Mouse (Mus musculus) liver, adult 2 months (tissue): ENCODE measurements around the gene Acoxl. TPM values are rescaled to one million over a fixed set of nuclear protein-coding genes. Genes with fewer than 3 reads are reported as not detected.
A peak's percentile ranks its signal among the peaks of the same experiment; 100 is the strongest.

ENCODE experiments used
- DNase-seq: peaks from one replicate; pipeline ENCODE4 v3.0.0-alpha.2; 2011; ENCODE audit warnings: low read depth, low spot score; ENCODE audit errors: extremely low read depth
- H3K27ac ChIP-seq: fragments of 200-500 bp; replicated peaks from 2 replicates; pipeline ENCODE4 v1.5.1; 2012; ENCODE audit warnings: low read depth, mild to moderate bottlenecking, control low read depth, inconsistent platforms, low read length; ENCODE audit not compliant: insufficient read depth
- H3K27me3 ChIP-seq: fragments of 200-500 bp; 2 replicates; pipeline ENCODE4 v1.6.1; 2012; ENCODE audit warnings: mild to moderate bottlenecking, moderate library complexity, low read length, inconsistent platforms; ENCODE audit not compliant: control insufficient read depth, insufficient read depth
- H3K36me3 ChIP-seq: fragments of 200-500 bp; 2 replicates; pipeline ENCODE4 v1.6.1; 2012; ENCODE audit warnings: low read length, inconsistent platforms; ENCODE audit not compliant: control insufficient read depth, insufficient read depth
- H3K4me1 ChIP-seq: fragments of 200-500 bp; 2 replicates; pipeline ENCODE4 v1.6.1; 2011; ENCODE audit warnings: low read length; ENCODE audit not compliant: control insufficient read depth, insufficient read depth
- H3K4me3 ChIP-seq: fragments of 200-500 bp; 2 replicates; pipeline ENCODE4 v1.5.1; 2011; ENCODE audit warnings: low read depth, mild to moderate bottlenecking, control low read depth, low read length, moderate library complexity; ENCODE audit not compliant: insufficient read depth
- H3K79me2 ChIP-seq: fragments of 200-500 bp; 2 replicates; pipeline ENCODE4 v1.6.1; 2012; ENCODE audit warnings: inconsistent platforms, mild to moderate bottlenecking, low read length, moderate library complexity; ENCODE audit not compliant: control insufficient read depth, insufficient read depth
- H3K9ac ChIP-seq: fragments of 200-500 bp; 2 replicates; pipeline ENCODE4 v1.6.1; 2012; ENCODE audit warnings: low read depth, mild to moderate bottlenecking, control low read depth, inconsistent platforms, low read length
- CTCF ChIP-seq: fragments of 200-500 bp; IDR thresholded peaks from 2 replicates; pipeline ENCODE4 v1.5.1; 2011; ENCODE audit warnings: low read depth, low read length, control low read depth
- POLR2A ChIP-seq: fragments of 200-500 bp; IDR thresholded peaks from 2 replicates; pipeline ENCODE4 v1.6.1; 2011; ENCODE audit warnings: low read length, control low read depth; ENCODE audit not compliant: insufficient read depth; ENCODE audit errors: extremely low read depth
- WGBS: fragments of 180-500 bp; shearing (Covaris S2); methylation state at CpG from one replicate; pipeline ENCODE4 v1.1.7; 2018; 5-methylcytosine and 5-hydroxymethylcytosine counted together
- polyA plus RNA-seq: library from polyadenylated mRNA; depleted of rRNA; stranded (reverse); fragments of >200 nt; gene quantifications from 2 replicates; pipeline ENCODE4 v1.2.3, GENCODE M21; 2012
- total RNA-seq: library from RNA; depleted of rRNA; stranded (reverse); fragments of >200 nt; gene quantifications from 2 replicates; pipeline ENCODE4 v1.2.3, GENCODE M21; 2014

Acoxl gene
- total and polyA plus RNA-seq, 2 experiments = not detected

DNA sequence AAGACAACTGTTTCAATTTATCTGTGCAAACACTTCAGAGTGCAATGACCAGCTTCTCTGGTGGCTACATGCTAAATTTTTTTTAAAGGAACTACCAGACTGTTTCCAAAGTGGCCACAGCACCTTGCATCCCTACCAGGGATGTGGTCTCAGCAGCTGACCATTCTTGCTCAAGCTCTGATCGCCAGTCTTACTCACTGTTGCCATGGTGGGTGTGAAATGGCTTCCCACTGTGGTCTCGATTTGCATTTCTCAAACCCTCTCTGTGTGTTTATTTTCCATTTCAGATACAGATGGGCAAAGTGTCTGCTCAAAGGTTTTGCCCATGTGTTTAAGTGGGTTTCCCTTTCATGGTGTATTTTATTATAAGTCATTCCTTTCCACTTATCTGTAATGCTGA lies 230.3 kb downstream of the Acoxl start:
- Histone ChIP-seq H3K9ac (no peak overlapping the region), H3K27ac (no peak overlapping the region), H3K4me3 (no peak overlapping the region), H3K79me2 (no peaks in the 10 kb centered on the region), H3K4me1 (no peaks in the 10 kb centered on the region; the same call in 1 of the 2 replicates), H3K27me3 (no peaks in the 10 kb centered on the region), H3K36me3 (no peaks in the 10 kb centered on the region)
- no peak for DNase-seq
- TF ChIP-seq POLR2A (no peak), CTCF (no peak)
- WGBS = 89% methylated on average over 2 of the region's 2 CpGs

DNA sequence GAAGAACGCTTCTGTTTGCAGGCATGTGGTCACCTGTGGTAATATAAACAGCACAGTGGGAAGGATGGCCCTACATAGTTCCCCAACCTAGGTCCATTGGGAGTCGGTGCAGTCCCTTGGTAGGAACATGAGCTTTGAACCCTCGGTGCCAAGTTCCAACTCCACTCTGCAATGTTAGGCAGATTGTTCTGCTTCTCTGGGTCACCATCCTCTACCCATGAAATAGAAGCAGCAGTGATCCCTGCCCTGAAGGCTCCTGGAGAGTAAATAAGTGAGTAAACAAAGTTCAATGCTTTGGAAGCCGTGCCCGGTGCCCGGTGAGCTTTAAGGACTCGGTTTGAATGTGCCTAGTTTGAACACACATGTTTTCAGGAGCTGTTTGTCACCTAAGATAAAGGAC lies 233.1 kb downstream of the Acoxl start:
- Histone ChIP-seq H3K27me3 (no peaks in the 10 kb centered on the region), H3K4me1 (no peaks in the 10 kb centered on the region; the same call in 1 of the 2 replicates), H3K4me3 (no peak overlapping the region), H3K79me2 (no peaks in the 10 kb centered on the region), H3K9ac (no peak overlapping the region), H3K36me3 (no peaks in the 10 kb centered on the region), H3K27ac (no peak overlapping the region)
- TF ChIP-seq CTCF (no peak), POLR2A (no peak)
- peak; percentile 50 for DNase-seq
- WGBS = 32% methylated on average over 7 of the region's 7 CpGs

GRCm38 (mm10) chr2:128072944-128073343 lies 234.3 kb downstream of the Acoxl start:
- DNase-seq = no peak
- Histone ChIP-seq H3K4me3 (no peak overlapping the region), H3K27me3 (no peaks in the 10 kb centered on the region), H3K4me1 (no peaks in the 10 kb centered on the region; the same call in 1 of the 2 replicates), H3K79me2 (no peaks in the 10 kb centered on the region), H3K9ac (no peak overlapping the region), H3K36me3 (no peaks in the 10 kb centered on the region), H3K27ac (no peak overlapping the region)
- 90% methylated on average over 5 of the region's 5 CpGs for WGBS
- TF ChIP-seq POLR2A (no peak), CTCF (no peak)

DNA sequence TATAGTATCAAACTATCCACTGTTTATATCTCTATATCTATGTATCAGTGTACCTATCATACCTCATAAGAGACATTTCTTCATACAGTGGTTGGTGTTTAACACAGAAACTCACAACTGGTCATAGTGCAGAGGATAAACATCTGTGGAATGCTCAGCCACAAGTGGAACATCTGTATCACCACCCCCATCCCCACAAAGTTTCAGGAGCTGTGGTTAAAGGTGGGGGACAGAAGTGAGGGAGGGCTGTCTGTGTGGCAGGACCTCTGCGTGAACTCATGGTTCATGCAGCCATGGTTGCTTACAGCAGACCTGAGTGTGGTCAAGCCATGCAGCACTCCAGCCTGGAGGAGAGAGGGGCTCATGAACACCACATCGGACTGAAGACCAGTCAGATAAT lies 234.9 kb downstream of the Acoxl start:
- no peaks in the 10 kb centered on the region for H3K79me2 ChIP-seq
- H3K4me1 ChIP-seq = no peaks in the 10 kb centered on the region; the same call in 1 of the 2 replicates
- DNase-seq = no peak
- no peak overlapping the region for H3K4me3 ChIP-seq
- no peak overlapping the region for H3K27ac ChIP-seq
- TF ChIP-seq CTCF (no peak), POLR2A (no peak)
- no peak overlapping the region for H3K9ac ChIP-seq
- no peaks in the 10 kb centered on the region for H3K27me3 ChIP-seq
- 88% methylated on average over 2 of the region's 2 CpGs for WGBS
- H3K36me3 ChIP-seq = no peaks in the 10 kb centered on the region

DNA sequence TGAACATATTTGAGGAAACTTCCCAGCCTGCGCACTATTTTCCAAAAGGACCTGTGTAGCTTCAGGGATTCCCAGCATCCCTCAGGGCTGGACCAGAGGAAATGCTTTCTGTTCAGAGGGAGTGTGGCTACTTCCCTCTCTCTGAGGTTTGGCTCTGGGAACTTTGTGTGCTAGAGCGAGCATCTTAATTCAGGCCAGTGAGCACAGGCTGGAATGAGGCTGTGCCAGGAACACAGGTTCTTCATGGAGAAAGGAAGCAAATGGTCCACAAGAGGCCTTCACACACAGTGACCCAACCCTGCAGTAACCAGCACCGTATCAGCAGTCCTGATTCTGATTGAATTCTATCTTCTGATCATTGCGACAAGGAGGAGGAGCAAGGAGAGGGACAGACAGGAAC lies 238.3 kb downstream of the Acoxl start:
- Histone ChIP-seq H3K27me3 (no peaks in the 10 kb centered on the region), H3K36me3 (no peaks in the 10 kb centered on the region), H3K9ac (no peak overlapping the region), H3K27ac (no peak overlapping the region), H3K4me1 (no peaks in the 10 kb centered on the region), H3K79me2 (no peaks in the 10 kb centered on the region), H3K4me3 (no peak overlapping the region)
- 88% methylated on average over 4 of the region's 4 CpGs for WGBS
- DNase-seq = no peak
- TF ChIP-seq CTCF (no peak), POLR2A (no peak)

DNA sequence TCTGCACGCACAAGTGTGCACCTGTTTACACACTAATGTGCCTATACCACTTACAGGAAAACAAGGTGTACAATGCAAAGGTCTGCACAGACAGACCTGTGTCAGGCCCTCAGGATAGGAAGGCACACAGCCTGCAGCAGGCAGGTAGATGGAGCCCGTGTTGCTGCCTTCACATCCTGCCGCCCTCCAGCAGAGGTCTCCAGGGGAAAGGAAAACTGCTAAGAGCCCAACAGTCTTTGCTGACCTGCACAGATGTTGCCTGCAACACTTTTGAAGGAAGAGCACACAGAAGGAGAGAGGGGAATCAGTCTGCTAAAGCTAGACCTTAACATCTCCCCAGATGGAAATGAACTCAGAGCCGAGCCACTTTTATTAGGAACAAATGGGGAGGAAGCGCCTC lies 240.2 kb downstream of the Acoxl start:
- Histone ChIP-seq H3K79me2 (no peaks in the 10 kb centered on the region), H3K36me3 (no peaks in the 10 kb centered on the region), H3K27ac (no peak overlapping the region), H3K9ac (no peak overlapping the region), H3K4me3 (no peak overlapping the region), H3K4me1 (no peaks in the 10 kb centered on the region), H3K27me3 (no peaks in the 10 kb centered on the region)
- DNase-seq = no peak
- WGBS = 52% methylated on average over 5 of the region's 5 CpGs
- no peak for TF ChIP-seq POLR2A
- peak; percentile 57 for TF ChIP-seq CTCF
